Mouse (Mus musculus): Measurements from ENCODE around the gene Ext2.
A peak's percentile ranks its signal among the peaks of the same experiment; 100 is the strongest.

Gene Ext2

DNA sequence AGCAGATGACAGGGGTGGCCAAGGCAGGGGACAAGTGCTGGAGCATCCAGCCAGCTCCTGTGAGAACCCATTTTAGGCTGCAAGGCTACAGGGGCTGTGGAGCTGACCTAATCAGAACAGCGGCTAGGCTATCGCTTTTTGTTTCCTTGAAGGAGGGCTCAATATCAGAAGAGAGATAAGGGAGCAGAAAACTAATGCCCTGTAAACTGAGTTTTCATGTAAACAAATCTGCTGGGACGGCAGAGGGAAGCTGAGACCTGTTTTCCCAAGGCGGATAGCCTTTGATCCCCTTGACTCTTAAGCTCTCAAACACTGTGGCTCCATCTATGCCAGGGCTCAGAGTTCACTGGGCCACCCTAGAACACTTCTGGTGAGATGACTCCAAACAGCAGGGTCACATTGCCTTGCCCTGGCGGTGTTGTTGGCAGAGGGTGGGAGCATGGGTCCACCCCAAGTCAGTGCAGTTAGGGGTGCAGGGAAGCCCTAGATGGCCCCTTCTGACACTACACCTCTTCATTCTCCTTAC is 83.3 kb downstream of the Ext2 start:
- DNase-seq (ENCODE audit: low read depth) = no peak

DNA sequence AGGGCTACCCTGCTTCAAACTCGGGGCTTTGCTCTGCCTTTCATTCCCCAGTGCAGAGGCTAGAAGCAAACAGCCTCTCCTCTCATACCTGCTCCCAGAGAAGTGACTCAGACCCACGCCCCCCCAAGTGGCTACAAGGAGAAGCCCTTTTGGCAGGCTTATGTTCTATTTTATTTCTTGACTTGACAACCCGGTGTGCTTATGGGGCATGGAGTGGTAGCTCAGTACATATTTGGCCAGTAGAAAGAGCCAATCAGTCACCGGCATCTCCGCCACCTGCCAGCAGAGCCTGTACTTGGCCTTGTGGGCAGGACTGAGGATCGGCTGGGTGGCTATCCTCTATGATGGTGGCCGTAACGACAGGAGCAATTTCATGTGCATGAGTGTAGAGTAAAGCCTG is 85.2 kb downstream of the Ext2 start:
- no peak for DNase-seq (ENCODE audit: low read depth)

DNA sequence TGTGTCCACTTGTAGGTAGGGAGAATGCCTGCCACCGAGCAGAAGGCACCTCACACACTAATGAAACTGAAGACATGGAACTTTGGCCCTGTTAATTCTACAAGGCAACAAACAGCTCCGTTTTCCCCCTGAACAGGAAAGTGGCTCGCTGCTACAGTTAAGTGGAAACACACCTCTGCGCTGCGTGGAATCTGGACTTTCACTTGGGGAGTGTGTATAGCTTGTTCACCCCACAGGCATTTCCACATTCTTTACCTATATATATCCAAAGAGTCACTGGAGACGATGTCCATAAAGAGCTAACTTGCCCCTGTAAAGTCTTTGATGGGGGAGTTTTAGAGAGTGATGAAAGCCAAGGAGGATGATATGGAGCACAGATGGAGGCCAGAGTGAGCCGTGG is 89.7 kb downstream of the Ext2 start:
- no peak for DNase-seq (ENCODE audit: low read depth)

DNA sequence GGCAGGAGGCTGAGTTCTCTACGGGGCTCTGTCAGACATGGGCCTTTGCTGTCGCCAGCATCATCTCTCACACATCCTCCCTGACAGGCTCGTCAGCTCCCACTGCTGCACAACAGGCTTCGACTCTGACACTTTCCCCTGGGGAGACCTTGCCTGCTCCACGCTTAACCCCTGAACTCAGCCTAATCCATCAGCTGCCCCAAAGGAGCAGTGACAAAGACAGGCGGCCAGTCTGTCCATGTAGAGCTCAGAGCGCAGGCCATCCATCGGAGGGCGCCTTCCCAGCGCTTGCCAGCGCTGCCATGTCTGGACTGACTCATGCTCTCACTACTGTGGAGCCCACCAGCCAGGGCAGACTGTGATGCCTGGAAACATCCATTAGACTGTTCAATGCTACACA is 92.8 kb downstream of the Ext2 start:
- no peak for DNase-seq (ENCODE audit: low read depth)

DNA sequence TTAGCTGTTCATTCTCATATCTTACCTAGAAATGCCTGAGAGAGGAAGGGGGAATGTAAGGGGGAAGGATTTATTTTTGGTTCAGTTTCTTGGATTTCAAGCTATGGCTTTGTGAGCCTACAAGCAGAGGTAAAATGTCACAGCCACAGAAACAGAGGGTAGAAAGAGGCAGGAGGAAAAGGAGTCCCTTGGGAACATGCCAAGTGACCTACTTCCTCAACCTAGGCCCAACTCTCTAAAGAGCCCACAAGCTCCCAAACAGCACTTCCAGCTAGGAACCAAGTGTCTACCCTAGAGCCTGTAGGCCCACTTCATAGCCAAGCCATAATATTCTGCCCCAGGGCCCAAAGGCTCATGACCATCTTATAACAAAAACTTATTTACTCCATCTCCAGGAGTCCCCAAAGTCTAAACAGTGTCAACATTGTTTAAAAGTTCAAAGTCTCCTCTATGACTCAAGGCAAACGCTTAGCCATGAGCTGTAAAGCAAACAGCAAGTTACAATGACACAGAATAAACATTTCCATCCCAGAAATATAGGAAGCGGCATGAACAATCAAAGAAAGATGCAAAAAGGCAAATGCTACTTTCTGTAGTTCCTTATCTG is 99.1 kb downstream of the Ext2 start:
- DNase-seq (ENCODE audit: low read depth) = no peak

DNA sequence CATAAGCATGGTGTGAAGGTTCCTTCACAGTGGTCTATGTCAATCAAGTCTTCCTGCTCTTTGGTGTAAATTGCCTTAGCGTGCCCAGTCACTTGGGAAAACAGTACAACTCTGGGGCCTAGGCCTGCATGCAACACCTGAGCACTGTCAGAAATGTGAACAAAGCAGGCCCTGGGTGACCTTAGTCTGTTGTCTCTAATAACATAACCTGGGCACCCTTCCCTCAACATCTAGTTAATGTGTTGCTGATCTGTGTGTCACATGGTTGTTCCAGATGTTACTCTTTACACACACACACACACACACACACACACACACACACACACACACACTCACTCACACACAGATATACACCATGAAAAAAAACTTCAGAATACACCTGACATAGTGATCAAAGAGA is 101.4 kb downstream of the Ext2 start:
- DNase-seq (ENCODE audit: low read depth) = no peak

DNA sequence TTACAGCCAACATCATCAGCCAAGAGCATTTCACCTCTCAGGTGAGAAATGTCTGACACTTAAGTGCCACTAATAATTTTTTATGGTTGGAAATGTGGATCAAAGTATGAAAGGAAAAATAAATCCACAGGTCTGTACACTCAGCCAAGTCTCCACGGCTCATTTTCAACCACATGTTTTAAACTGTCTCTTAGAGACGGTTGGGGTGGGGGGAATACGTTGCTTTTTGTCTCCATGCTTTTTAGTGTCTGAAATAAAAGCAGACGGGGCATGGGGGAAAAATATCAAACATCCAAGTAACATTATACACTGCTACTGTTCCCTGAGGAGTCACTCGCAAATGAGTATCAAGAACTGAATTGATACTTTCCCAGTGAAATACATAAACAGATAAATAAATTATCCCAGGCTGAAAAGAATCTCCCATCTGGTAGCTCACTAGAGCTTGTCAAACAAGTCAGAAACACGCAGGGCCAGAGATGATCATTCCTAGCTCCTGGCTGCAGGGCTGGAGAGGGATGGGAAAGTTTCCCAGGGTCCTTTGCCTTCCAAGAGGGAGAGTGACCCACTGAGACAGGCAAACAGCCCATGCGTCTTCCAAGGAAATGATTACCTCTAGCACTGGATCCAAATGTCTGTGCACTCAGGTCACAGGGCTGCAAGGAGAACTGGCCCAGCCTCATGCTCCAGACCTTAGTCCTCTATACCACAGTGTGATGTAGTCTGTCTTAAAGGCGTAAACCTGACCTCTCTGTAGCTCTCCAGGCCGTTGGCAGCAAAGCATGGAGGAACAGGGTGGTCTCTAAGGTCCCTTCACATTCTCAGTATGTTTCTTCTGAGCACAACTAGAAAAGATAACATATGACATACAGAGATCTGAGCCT is 102.3 kb downstream of the Ext2 start:
- no peak for DNase-seq (ENCODE audit: low read depth)

DNA sequence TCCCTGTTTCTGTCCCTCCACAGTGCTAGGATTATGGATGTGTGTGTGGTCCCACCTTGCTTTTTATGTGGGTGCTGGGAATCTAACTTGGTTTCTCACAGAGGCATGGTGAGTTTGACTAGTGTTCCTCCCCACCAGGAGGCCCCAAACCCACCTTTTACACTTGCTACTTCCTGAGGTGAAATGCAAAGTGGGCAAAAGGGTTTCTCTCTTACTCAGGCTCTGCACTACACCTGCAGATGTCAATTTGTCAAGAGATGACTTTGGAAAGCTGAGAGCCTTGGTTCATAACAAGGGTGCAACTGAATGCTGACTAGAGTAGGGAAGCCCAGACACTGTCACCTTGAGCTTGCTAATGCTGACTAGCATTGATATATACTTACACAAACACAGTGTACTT is 109.1 kb downstream of the Ext2 start:
- DNase-seq (ENCODE audit: low read depth) = no peak

DNA sequence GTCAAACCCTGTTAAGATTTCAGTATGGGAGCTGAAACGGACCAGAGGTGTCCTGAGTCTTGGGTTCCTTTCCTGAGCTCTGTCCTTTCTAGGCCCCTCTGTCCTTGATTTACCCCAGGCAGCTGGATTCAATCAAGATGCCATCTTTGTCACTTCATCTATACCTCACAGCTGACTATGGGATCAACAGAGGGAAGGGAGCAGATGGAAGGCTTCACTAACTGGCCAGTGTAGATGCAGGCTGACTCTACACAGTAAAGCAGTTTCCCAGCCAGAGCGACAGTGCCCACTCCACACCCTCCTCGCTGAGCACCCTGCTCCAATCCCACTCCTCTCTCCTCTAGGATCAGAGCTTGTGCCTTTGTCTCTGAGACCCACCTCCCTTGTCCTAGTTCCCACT is 110.9 kb downstream of the Ext2 start:
- DNase-seq (ENCODE audit: low read depth) = no peak

DNA sequence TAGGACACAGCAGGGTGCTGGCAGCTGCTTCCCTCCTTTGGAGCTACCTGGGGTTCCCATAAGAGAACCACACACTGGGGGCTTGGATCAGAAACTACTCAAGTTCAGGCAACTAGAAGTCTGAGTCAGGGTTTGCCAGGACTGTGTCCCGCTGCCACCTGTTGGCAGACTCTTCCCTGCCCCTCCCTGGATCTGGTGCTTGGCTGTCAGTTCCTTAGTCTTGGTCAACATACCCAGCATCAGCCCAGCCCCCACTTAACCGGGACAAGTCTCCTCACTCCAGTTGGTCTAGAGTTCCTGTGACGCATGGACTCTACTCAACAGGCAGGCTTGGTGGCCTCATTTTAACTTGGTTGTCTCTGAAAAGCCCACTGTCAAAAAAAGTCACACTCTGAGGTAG is 112.7 kb downstream of the Ext2 start:
- DNase-seq (ENCODE audit: low read depth) = no peak

DNA sequence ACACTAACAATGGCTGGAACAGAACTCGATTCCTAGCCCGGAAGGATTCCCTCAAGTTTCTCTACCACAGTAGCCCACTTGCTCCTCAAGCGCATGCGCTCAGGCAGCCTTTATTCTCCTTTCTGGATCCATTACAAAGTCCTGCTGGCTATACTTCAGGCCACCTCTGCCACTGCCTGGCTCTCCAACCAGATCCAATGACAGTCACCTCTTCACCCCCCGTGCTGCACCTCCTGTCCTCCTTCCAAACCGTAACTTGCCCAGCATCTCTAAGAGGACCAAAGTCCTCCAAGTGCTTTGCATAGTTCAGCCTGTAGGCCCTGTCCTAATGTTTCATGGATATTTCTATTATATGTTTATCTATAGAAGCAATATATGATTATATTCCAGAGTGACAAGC is 113.1 kb downstream of the Ext2 start:
- no peak for DNase-seq (ENCODE audit: low read depth)

DNA sequence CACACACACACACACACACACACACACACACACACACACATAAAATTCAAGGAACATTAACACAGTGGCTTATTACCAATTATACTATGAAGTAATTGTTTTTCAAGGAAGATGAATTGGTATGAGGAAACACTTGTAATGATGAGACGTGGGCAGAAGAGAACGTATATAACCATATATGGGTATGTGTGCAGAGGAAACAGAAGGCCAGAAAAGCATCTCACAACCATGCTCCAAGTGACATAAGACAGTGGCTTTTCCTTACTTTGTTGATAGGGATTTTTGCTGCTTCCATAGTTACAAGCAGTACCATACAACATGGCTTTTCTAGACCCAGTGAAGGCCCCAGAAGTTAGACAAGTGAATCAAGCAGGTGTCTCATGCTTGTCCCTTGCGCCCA is 115.5 kb downstream of the Ext2 start:
- no peak for DNase-seq (ENCODE audit: low read depth)

DNA sequence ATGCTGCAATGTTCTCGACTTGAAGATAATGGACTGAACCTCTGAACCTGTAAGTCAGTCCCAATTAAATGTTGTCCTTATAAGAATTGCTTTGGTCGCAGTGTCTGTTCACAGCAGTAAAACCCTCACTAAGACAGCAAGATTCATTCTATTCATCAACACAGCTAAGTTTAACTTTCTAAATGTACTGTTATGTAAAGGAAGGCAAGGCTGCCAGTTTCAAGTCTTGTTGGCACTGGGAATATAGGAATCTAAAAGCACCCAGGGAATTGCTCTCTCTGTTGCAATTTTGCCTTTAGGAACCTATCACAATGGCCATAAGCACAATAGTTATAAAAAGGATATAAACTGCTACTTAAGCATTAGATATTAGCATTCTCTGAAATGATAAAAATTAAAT is 116.0 kb downstream of the Ext2 start:
- no peak for DNase-seq (ENCODE audit: low read depth)

DNA sequence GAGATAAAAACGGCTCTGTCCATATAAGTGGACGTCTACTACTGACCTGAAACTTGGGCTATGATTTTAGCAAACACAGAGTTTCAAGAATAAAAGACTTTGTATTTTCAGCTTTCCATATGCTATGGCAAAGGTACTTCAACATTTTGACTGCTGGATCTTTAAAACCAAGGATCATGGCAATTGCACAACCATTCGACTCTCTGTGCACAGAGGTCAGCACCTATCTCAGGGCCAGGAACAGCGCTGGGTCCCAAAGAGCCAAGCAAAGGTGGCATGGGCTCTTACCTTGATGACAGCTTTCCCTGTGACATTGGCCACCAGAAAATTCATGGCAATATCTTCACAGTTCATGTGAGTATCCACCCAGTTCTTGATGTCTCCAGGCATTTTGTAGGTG is 118.2 kb downstream of the Ext2 start:
- DNase-seq (ENCODE audit: low read depth) = no peak

DNA sequence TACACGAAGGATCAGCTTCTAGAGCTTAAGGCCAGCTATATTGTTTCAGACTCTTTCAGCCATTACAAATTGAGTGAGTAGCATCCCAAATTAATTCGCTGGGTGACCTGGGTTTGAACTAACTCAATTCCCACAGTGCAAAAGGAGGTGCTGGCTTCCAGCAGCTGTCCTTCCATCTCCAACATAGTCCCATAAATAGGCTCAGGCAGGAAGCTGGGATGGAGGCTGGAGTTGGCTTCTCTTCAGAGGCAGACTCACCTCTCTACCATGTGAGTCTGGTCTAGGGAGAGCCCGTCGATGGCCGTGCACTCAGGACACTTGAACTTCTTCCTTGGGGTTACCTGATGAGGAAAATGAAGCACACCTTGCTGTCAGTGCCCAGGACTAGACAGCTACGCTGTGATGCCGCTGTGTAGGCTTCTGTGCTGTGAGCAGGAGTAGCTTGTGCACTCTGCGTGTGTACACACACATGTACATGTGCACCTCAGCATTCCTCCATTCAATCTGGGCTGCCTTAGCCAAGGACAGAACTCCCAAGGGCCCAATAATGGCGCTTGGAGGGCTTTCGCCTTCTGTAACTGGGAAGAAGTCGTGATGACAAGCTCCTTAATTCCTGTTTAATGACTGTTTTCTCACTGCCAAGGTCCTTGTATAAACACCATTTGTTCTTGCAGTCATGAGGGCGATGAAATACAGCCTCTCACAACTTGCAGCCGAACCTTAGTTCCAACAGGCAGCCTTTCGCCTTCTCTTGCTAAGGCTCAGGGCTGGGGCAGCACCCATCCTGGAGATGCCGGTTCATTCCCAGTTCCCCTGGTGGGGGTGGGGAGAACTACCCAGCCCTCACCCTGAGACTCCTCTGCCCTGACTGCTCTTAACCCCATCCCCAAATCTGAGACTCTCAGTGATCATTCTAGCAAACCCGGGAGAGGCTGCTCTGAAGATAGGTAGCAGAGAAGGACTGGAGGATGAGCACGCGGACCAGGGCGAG is 119.1 kb downstream of the Ext2 start:
- DNase-seq (ENCODE audit: low read depth) = peak; percentile 63

DNA sequence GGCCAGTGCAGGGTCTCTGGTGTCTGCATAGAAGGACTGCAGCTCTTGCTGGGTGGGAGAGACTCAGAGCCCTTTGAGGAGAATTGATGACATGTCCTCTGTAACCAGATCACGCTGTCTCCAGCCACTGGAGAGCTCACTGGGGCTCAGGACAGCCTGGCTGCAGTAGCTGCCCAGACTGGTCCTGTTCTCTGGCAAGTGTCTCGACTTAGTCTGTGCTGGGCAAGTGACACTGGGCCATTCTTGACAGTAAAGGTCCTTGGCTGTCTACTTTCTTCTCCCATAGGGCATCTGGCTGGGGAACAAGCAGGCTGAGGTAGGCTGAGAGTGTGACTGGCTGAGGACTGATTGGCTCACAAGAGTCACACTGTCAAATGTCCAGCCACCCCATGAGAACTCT is 123.0 kb downstream of the Ext2 start:
- DNase-seq (ENCODE audit: low read depth) = no peak

DNA sequence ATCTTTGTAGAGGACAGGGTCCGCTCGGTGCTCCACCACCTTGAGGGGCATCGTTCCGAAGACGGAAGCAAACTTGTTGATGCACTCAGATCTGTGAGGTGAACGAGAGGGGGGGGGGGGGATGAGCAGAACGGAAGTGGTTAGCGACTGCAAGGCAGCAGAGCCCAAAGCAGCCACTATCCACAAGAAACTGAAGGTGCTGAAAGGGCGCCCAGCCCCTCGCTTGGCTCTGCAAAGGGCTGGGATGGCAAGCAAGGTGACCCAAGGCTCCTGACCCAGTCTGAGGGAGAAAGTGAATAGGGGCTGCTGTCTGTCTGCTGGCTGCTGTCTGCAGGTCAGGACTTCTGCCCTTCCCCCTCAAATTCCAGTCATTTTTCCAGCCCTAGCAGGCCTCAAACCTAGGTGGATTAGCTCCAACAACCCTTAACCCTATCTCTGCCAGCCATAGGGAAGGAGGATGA is 126.2 kb downstream of the Ext2 start:
- no peak for DNase-seq (ENCODE audit: low read depth)

DNA sequence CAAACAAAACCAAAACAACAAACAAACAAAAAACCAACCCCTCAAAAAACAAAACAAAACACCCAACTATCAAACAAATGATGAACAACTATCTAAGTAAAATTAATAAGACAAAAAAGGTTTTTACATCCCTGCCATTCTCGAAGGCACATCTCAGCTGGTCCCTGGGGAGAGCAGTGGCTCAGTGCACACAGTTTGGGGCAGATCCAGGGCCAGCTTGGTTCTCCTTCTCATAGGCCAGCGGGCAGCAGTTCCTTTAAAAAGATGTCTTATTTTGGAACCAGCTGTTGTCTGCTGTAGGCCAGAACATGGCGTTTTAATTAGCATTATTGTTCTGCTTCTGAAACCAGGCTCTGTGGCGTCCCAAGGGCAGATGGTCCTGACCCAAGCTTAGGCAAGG is 129.3 kb downstream of the Ext2 start:
- DNase-seq (ENCODE audit: low read depth) = no peak

DNA sequence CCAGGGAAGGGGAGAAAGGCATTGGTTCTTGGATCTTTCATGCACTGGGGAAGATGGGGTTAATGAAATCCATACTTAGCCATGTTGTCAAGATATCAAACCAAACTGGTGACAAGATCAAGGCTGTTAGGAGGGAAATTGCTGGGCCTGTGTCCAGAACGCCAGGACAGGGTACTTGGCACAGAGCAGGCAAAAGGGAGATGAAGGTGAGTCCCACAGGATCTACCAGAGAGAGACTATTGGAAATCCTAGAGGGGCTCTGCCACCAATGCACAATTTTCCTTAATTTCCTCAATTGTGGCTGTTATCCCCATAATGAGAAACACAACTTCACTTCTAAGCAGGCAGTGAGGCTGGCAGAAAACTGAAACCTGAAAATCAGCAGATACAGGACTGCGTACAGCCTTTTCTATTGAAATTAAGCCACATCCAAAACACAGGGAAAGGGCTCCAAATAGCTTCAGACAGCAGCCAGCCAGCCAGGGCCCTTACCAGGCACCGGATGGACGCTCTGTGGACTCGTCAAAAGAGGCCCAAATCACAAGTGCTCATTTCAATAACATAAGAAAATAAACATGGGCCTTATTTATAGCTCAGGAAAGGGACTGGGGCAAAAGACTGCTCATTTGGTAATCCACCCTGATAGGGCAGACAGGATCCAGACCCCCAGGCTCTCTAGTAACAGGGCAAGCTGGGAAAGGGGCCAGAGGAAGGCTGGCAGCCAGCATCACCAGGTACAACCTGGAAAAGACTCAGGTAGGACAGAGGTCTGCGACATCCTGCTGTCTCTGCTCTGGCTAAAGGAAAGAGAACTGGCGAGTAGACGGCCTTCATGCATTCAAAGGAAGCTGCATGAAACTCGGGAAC is 132.1 kb downstream of the Ext2 start:
- DNase-seq (ENCODE audit: low read depth) = no peak

DNA sequence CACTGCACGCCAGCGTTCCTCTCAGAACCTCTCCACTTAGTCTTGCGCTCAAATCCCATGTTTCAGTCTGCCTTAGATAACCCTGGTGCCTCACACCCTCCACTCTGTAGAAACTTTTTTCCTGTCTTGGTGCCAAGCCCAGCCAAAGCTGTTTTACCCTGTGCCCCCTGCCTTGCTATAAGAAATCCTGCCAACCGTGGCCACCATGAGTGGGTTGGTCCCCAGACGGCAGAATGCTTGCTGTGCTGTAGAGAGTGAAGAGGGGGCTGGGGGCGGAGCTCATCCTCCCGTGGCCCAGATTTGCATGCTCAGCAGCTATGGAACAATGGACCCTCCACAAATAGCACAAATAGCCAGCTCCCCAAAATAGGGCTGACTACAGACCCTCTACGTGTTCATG is 138.7 kb downstream of the Ext2 start:
- DNase-seq (ENCODE audit: low read depth) = no peak

DNA sequence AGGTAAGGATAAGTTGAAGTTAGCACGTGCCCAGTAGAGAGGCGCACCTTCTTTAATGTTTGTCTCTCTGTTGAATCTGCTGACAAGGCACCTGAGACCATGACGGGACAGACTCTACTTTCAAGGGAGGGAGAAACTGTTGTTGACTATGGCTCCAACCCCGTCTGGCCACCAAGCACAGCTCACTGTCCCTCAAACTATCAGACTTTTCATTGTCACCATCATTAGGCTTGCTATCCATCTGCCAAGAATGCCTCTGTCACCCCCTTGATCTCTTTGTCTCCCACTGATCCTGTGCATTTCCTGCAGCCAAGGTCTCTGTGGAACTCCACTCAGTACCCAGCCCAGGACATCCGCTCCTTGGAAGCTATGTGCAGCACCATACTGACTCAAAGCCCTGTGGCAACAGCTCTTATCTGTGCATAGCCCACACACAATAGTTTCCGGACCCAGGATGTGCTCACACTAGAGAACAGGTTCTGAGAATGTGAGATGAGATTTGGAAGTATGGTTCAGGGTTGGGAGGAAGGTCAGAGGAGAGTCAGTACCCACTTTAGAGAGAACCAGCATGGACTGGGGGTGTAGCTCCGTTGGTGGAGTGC is 139.7 kb downstream of the Ext2 start:
- no peak for DNase-seq (ENCODE audit: low read depth)
